Mouse (Mus musculus) stomach, embryonic 16.5 days (tissue): ENCODE results near the gene Cyp4f13. TPM values are rescaled to one million over a fixed set of nuclear protein-coding genes. Genes with fewer than 3 reads are reported as not detected.

ENCODE experiments used
- ATAC-seq: fragments of 200-750 bp; cut with Nextera tagmentation; 2 replicates; pipeline ENCODE4 v1.8.0; 2017; ENCODE audit warnings: moderate number of reproducible peaks, moderate TSS enrichment; ENCODE audit not compliant: insufficient read depth, low FRiP score
- H3K27ac ChIP-seq: fragments of 300-500 bp; sonication (generic); 2 replicates; pipeline ENCODE4 v1.5.1; 2014; ENCODE audit warnings: low read length
- H3K27me3 ChIP-seq: fragments of 300-500 bp; sonication (generic); 2 replicates; pipeline ENCODE4 v1.6.1; 2014; ENCODE audit warnings: low read length, control low read depth, mixed read lengths; ENCODE audit not compliant: control insufficient read depth, insufficient read depth
- H3K36me3 ChIP-seq: fragments of 300-500 bp; sonication (generic); 2 replicates; pipeline ENCODE4 v1.6.1; 2014; ENCODE audit warnings: low read length; ENCODE audit not compliant: control insufficient read depth, insufficient read depth
- H3K4me1 ChIP-seq: fragments of 300-500 bp; sonication (generic); 2 replicates; pipeline ENCODE4 v1.6.1; 2014; ENCODE audit warnings: low read length, control low read depth, mixed read lengths; ENCODE audit not compliant: control insufficient read depth, insufficient read depth
- H3K4me2 ChIP-seq: fragments of 300-500 bp; sonication (generic); 2 replicates; pipeline ENCODE4 v1.6.1; 2014; ENCODE audit warnings: low read depth, low read length, mixed read lengths
- H3K4me3 ChIP-seq: fragments of 300-500 bp; sonication (generic); replicated peaks from 2 replicates; pipeline ENCODE4 v1.5.1; 2014; ENCODE audit warnings: mild to moderate bottlenecking, low read length
- H3K9ac ChIP-seq: fragments of 300-500 bp; sonication (generic); 2 replicates; pipeline ENCODE4 v1.6.1; 2014; ENCODE audit warnings: low read length
- H3K9me3 ChIP-seq: fragments of 300-500 bp; sonication (generic); replicated peaks from 2 replicates; pipeline ENCODE4 v1.6.1; 2016; ENCODE audit warnings: low read length, control low read depth; ENCODE audit not compliant: control insufficient read depth
- WGBS: fragments of 180-500 bp; shearing (Covaris S2); extraction: QIAGEN DNeasy Blood & Tissue Kit; methylation state at CpG from one replicate; pipeline ENCODE4 v1.1.7; 2014; 5-methylcytosine and 5-hydroxymethylcytosine counted together
- polyA plus RNA-seq: library from polyadenylated mRNA; unstranded; fragments of >200 nt; fragmentation: Nextera tagmentation; extraction: Ambion mirVana; gene quantifications from 2 replicates; pipeline ENCODE4 v1.2.1, GENCODE M21; 2015

Cyp4f13 gene
- polyA plus RNA-seq, 1 experiment from 2014 or later, result 20.4 TPM

GRCm38 (mm10) chr17:32919123-32919522 is 28.1 kb downstream of the Cyp4f13 start:
- Histone ChIP-seq H3K4me3 (no peak overlapping the region), H3K27ac (no peak overlapping the region), H3K4me2 (no peak overlapping the region), H3K9me3 (0 out of 2 replicates have a peak, but pooled peaks cover 7% of the 10 kb centered on the region), H3K9ac (no peak overlapping the region), H3K36me3 (no peaks in the 10 kb centered on the region), H3K4me1 (no peaks in the 10 kb centered on the region), H3K27me3 (no peaks in the 10 kb centered on the region)
- WGBS, result 49% methylated on average over 2 of the region's 2 CpGs
- no peak for ATAC-seq

GRCm38 (mm10) chr17:32917131-32917530 is 30.1 kb downstream of the Cyp4f13 start, which contains the start of gene Cyp4f14:
Gene Cyp4f14, minus strand, starts transcription at chr17:32917342.
- no peak within 1 kb of the TSS for H3K4me2 ChIP-seq
- 0 out of 2 replicates have a peak, but pooled peaks cover 7% of the 10 kb centered on the region for H3K9me3 ChIP-seq
- H3K9ac ChIP-seq, result no peak within 1 kb of the TSS
- WGBS, result 55% methylated on average over 2 of the region's 2 CpGs
- no peak within 1 kb of the TSS for H3K27ac ChIP-seq
- H3K4me1 ChIP-seq, result no peaks in the 10 kb centered on the region
- H3K36me3 ChIP-seq, result no peaks in the 10 kb centered on the region
- no peak for ATAC-seq
- no peak within 1 kb of the TSS for H3K4me3 ChIP-seq
- no peaks in the 10 kb centered on the region for H3K27me3 ChIP-seq

DNA sequence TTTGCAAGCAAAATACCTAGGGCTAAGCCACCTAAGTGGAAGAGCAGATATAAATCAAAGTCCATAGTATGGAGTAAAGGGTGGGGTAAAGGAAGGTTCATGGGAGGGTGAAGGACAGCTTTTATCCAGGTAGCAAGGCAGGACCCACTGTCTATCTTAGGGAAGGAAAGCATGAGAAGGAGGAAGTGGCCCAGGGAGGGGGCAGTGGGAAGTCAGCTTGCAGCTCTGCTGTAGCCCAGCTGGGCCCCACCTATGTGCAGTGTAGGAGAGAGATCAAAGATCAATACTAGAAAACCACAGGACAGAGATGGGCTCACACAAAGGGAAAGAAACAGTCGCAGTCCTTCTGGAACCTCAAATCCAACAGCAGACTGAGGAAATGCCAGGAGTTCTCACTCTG is 31.1 kb downstream of the Cyp4f13 start:
- Histone ChIP-seq H3K4me3 (no peak overlapping the region), H3K4me2 (no peak overlapping the region), H3K9ac (no peak overlapping the region), H3K27ac (no peak overlapping the region), H3K9me3 (0 out of 2 replicates have a peak, but pooled peaks cover 4% of the 10 kb centered on the region), H3K36me3 (no peaks in the 10 kb centered on the region), H3K4me1 (no peaks in the 10 kb centered on the region), H3K27me3 (no peaks in the 10 kb centered on the region)
- 62% methylated on average over 1 of the region's 1 CpGs for WGBS
- ATAC-seq, result peak; percentile 60

DNA sequence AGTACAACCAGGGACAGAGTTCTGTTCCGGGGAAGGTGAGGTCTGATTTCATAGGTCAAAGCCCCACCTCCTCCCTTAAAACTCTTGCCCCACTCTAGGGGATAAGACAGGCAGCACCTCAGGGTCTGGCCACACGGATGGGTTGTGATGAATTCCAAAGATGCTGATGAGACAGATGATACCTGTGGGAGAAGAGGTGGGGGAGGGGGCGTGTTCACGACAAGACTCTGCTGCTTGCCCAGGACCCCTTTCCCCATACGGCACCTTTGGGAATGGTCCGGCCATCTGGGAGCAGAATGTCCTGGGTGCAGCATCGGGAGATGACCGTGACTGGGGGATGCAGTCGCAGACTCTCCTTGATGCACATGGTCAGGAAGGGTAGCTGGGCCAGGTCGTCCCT is 41.0 kb downstream of the Cyp4f13 start:
- no peaks in the 10 kb centered on the region for H3K36me3 ChIP-seq
- H3K4me1 ChIP-seq, result no peaks in the 10 kb centered on the region
- WGBS, result 70% methylated on average over 10 of the region's 10 CpGs
- H3K4me3 ChIP-seq, result no peak overlapping the region
- H3K27me3 ChIP-seq, result no peaks in the 10 kb centered on the region
- H3K4me2 ChIP-seq, result no peak overlapping the region
- ATAC-seq, result no peak
- H3K9me3 ChIP-seq, result no peaks in the 10 kb centered on the region
- H3K27ac ChIP-seq, result no peak overlapping the region
- H3K9ac ChIP-seq, result no peak overlapping the region

GRCm38 (mm10) chr17:32905239-32905638 is 42.0 kb downstream of the Cyp4f13 start:
- H3K36me3 ChIP-seq, result no peaks in the 10 kb centered on the region
- H3K27me3 ChIP-seq, result no peaks in the 10 kb centered on the region
- H3K4me1 ChIP-seq, result no peaks in the 10 kb centered on the region
- WGBS, result 11% methylated on average over 19 of the region's 19 CpGs
- H3K9ac ChIP-seq, result no peak overlapping the region
- H3K4me3 ChIP-seq, result no peak overlapping the region; the same call in 1 of the 2 replicates
- no peak overlapping the region for H3K27ac ChIP-seq
- peak overlapping the region; percentile 33 for H3K4me2 ChIP-seq
- ATAC-seq, result no peak; the same call in 1 of the 2 replicates
- no peaks in the 10 kb centered on the region for H3K9me3 ChIP-seq

DNA sequence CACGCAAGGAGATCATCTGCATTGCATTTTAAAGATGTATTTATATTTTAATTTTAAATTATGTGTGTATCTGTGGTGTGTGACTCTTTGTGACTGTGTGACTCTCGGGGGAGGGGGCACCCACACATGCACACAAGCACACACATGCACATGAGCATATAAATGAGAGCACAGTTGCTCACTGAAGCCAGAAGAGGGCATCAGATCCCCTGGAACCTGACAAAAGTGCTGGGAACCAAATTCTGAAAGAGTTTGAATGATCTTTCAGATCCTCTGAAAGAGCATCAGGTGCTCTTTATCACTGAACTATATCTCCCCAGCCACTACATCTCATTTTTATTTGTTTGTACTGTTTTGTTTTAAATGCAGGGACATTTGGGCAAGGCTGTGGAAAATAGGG is 42.8 kb downstream of the Cyp4f13 start:
- no peaks in the 10 kb centered on the region for H3K36me3 ChIP-seq
- no peaks in the 10 kb centered on the region for H3K27me3 ChIP-seq
- WGBS, result 60% methylated on average over 2 of the region's 2 CpGs

GRCm38 (mm10) chr17:32901751-32902525 is 45.3 kb downstream of the Cyp4f13 start:
- no peak overlapping the region for H3K4me3 ChIP-seq
- no peak overlapping the region for H3K4me2 ChIP-seq
- H3K4me1 ChIP-seq, result no peaks in the 10 kb centered on the region
- H3K9ac ChIP-seq, result no peak overlapping the region
- no peaks in the 10 kb centered on the region for H3K9me3 ChIP-seq
- H3K27me3 ChIP-seq, result no peaks in the 10 kb centered on the region
- ATAC-seq, result no peak
- H3K36me3 ChIP-seq, result no peaks in the 10 kb centered on the region
- no peak overlapping the region for H3K27ac ChIP-seq
- 55% methylated on average over 1 of the region's 1 CpGs for WGBS

More for the DNA sequence above, 42.8 kb downstream of the Cyp4f13 start:
- no peak overlapping the region for H3K4me3 ChIP-seq
- no peak for ATAC-seq
- no peak overlapping the region for H3K4me2 ChIP-seq
- H3K4me1 ChIP-seq, result no peaks in the 10 kb centered on the region
- no peak overlapping the region for H3K9ac ChIP-seq
- H3K9me3 ChIP-seq, result no peaks in the 10 kb centered on the region
- H3K27ac ChIP-seq, result no peak overlapping the region

GRCm38 (mm10) chr17:32895421-32895820 is 51.8 kb downstream of the Cyp4f13 start:
- H3K4me1 ChIP-seq, result peaks cover 4% of the 10 kb centered on the region; the same call in 1 of the 2 replicates
- H3K4me2 ChIP-seq, result no peak overlapping the region
- H3K4me3 ChIP-seq, result no peak overlapping the region
- no peak overlapping the region for H3K9ac ChIP-seq
- WGBS, result 82% methylated on average over 4 of the region's 4 CpGs
- ATAC-seq, result no peak
- no peaks in the 10 kb centered on the region for H3K9me3 ChIP-seq
- H3K27ac ChIP-seq, result no peak overlapping the region
- H3K36me3 ChIP-seq, result no peaks in the 10 kb centered on the region
- no peaks in the 10 kb centered on the region for H3K27me3 ChIP-seq

DNA sequence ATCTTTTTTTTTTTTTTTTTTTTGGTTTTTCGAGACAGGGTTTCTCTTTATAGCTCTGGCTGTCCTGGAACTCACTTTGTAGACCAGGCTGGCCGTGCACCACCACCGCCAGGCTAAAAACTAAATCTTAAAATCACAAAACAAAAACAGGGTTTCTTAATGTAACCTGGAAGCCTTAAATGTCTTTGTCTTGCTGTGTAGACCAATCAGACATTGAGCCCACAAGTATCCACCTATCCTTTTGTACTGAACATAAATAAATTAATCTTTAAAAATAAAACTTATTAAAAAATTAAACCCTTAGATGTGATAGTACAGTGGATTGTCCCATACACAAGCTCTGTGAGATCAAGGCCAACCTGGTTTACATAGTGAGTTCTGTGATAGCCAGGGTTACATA is 53.3 kb downstream of the Cyp4f13 start:
- H3K4me2 ChIP-seq, result no peak overlapping the region
- ATAC-seq, result no peak
- H3K9me3 ChIP-seq, result no peaks in the 10 kb centered on the region
- H3K27ac ChIP-seq, result no peak overlapping the region
- peaks cover 8% of the 10 kb centered on the region; the same call in 1 of the 2 replicates for H3K4me1 ChIP-seq
- H3K4me3 ChIP-seq, result no peak overlapping the region
- H3K9ac ChIP-seq, result no peak overlapping the region
- no peaks in the 10 kb centered on the region for H3K36me3 ChIP-seq
- H3K27me3 ChIP-seq, result no peaks in the 10 kb centered on the region
- 79% methylated on average over 3 of the region's 3 CpGs for WGBS
